Mouse (Mus musculus): ENCODE data around the gene Ttc12. TPM values are rescaled to one million over a fixed set of nuclear protein-coding genes. Genes with fewer than 3 reads are reported as not detected.

The Ttc12 gene
- polyA plus RNA-seq, 1 experiment, result 0.34 TPM

GRCm38 (mm10) chr9:49485250-49485891, 654 bp downstream of the Ttc12 start:
- WGBS, result 4% methylated on average over 21 of the region's 21 CpGs
- Histone ChIP-seq H3K27ac (ENCODE audit: insufficient read depth, low read depth, low read length) (no peak overlapping the region), H3K4me1 (ENCODE audit: control insufficient read depth, insufficient read depth, insufficient read length, low read length) (no peaks in the 10 kb centered on the region), H3K4me3 (ENCODE audit: low read depth, low read length) (peak overlapping the region; percentile 90), H3K36me3 (ENCODE audit: control insufficient read depth, insufficient read depth, low read length) (no peaks in the 10 kb centered on the region), H3K27me3 (ENCODE audit: control insufficient read depth, insufficient read depth, low read length) (no peaks in the 10 kb centered on the region)
- TF ChIP-seq CTCF (IDR thresholded peaks at IDR 0.05; ENCODE audit: extremely low read depth, insufficient read length, insufficient replicate concordance, low read depth, low read length) (peak; percentile 48; the same call in 1 of the 2 replicates), POLR2A (IDR thresholded peaks at IDR 0.05; ENCODE audit: low read depth, low read length) (no peak)

GRCm38 (mm10) chr9:49483316-49483715, 2.7 kb downstream of the Ttc12 start:
- Histone ChIP-seq H3K4me3 (ENCODE audit: low read depth, low read length) (no peak overlapping the region), H3K27ac (ENCODE audit: insufficient read depth, low read depth, low read length) (no peak overlapping the region), H3K27me3 (ENCODE audit: control insufficient read depth, insufficient read depth, low read length) (no peaks in the 10 kb centered on the region), H3K36me3 (ENCODE audit: control insufficient read depth, insufficient read depth, low read length) (no peaks in the 10 kb centered on the region), H3K4me1 (ENCODE audit: control insufficient read depth, insufficient read depth, insufficient read length, low read length) (no peaks in the 10 kb centered on the region)
- TF ChIP-seq POLR2A (IDR thresholded peaks at IDR 0.05; ENCODE audit: low read depth, low read length), result no peak
- TF ChIP-seq CTCF (IDR thresholded peaks at IDR 0.05; ENCODE audit: extremely low read depth, insufficient read length, insufficient replicate concordance, low read depth, low read length), result no peak
- WGBS, result 53% methylated on average over 10 of the region's 10 CpGs

GRCm38 (mm10) chr9:49472126-49472525, 13.9 kb downstream of the Ttc12 start:
- no peak overlapping the region for H3K27ac ChIP-seq (ENCODE audit: insufficient read depth, low read depth, low read length)
- no peaks in the 10 kb centered on the region for H3K27me3 ChIP-seq (ENCODE audit: control insufficient read depth, insufficient read depth, low read length)
- no peaks in the 10 kb centered on the region for H3K4me1 ChIP-seq (ENCODE audit: control insufficient read depth, insufficient read depth, insufficient read length, low read length)
- TF ChIP-seq CTCF (IDR thresholded peaks at IDR 0.05; ENCODE audit: extremely low read depth, insufficient read length, insufficient replicate concordance, low read depth, low read length), result no peak
- no peak for TF ChIP-seq POLR2A (IDR thresholded peaks at IDR 0.05; ENCODE audit: low read depth, low read length)
- no peak overlapping the region for H3K4me3 ChIP-seq (ENCODE audit: low read depth, low read length)
- no peaks in the 10 kb centered on the region for H3K36me3 ChIP-seq (ENCODE audit: control insufficient read depth, insufficient read depth, low read length)
- 71% methylated on average over 11 of the region's 11 CpGs for WGBS

- no peaks in the 10 kb centered on the region for H3K27me3 ChIP-seq (ENCODE audit: control insufficient read depth, insufficient read depth, low read length)
- 86% methylated on average over 6 of the region's 6 CpGs for WGBS
- no peak overlapping the region for H3K27ac ChIP-seq (ENCODE audit: insufficient read depth, low read depth, low read length)
- H3K4me3 ChIP-seq (ENCODE audit: low read depth, low read length), result no peak overlapping the region
- H3K4me1 ChIP-seq (ENCODE audit: control insufficient read depth, insufficient read depth, insufficient read length, low read length), result no peaks in the 10 kb centered on the region
- TF ChIP-seq POLR2A (IDR thresholded peaks at IDR 0.05; ENCODE audit: low read depth, low read length) (no peak), CTCF (IDR thresholded peaks at IDR 0.05; ENCODE audit: extremely low read depth, insufficient read length, insufficient replicate concordance, low read depth, low read length) (no peak)
- H3K36me3 ChIP-seq (ENCODE audit: control insufficient read depth, insufficient read depth, low read length), result no peaks in the 10 kb centered on the region
Measured at GRCm38 (mm10) chr9:49470946-49471345, 15.1 kb downstream of the Ttc12 start.

- H3K27me3 ChIP-seq (ENCODE audit: control insufficient read depth, insufficient read depth, low read length), result no peaks in the 10 kb centered on the region
- no peaks in the 10 kb centered on the region for H3K4me1 ChIP-seq (ENCODE audit: control insufficient read depth, insufficient read depth, insufficient read length, low read length)
- H3K36me3 ChIP-seq (ENCODE audit: control insufficient read depth, insufficient read depth, low read length), result no peaks in the 10 kb centered on the region
- H3K4me3 ChIP-seq (ENCODE audit: low read depth, low read length), result no peak overlapping the region
- 94% methylated on average over 19 of the region's 19 CpGs for WGBS
- no peak overlapping the region for H3K27ac ChIP-seq (ENCODE audit: insufficient read depth, low read depth, low read length)
- TF ChIP-seq POLR2A (IDR thresholded peaks at IDR 0.05; ENCODE audit: low read depth, low read length) (no peak), CTCF (IDR thresholded peaks at IDR 0.05; ENCODE audit: extremely low read depth, insufficient read length, insufficient replicate concordance, low read depth, low read length) (no peak)
Measured at GRCm38 (mm10) chr9:49470006-49470405, 16.0 kb downstream of the Ttc12 start.

GRCm38 (mm10) chr9:49456136-49456535, 29.9 kb downstream of the Ttc12 start:
- H3K36me3 ChIP-seq (ENCODE audit: control insufficient read depth, insufficient read depth, low read length), result no peaks in the 10 kb centered on the region

GRCm38 (mm10) chr9:49452396-49452795, 33.6 kb downstream of the Ttc12 start:
- H3K36me3 ChIP-seq (ENCODE audit: control insufficient read depth, insufficient read depth, low read length), result no peaks in the 10 kb centered on the region

More at GRCm38 (mm10) chr9:49456136-49456535, 29.9 kb downstream of the Ttc12 start:
- H3K4me3 ChIP-seq (ENCODE audit: low read depth, low read length), result no peak overlapping the region
- WGBS, result 80% methylated on average over 3 of the region's 3 CpGs
- H3K27me3 ChIP-seq (ENCODE audit: control insufficient read depth, insufficient read depth, low read length), result no peaks in the 10 kb centered on the region
- no peak overlapping the region for H3K27ac ChIP-seq (ENCODE audit: insufficient read depth, low read depth, low read length)
- no peak for TF ChIP-seq CTCF (IDR thresholded peaks at IDR 0.05; ENCODE audit: extremely low read depth, insufficient read length, insufficient replicate concordance, low read depth, low read length)
- TF ChIP-seq POLR2A (IDR thresholded peaks at IDR 0.05; ENCODE audit: low read depth, low read length), result no peak
- H3K4me1 ChIP-seq (ENCODE audit: control insufficient read depth, insufficient read depth, insufficient read length, low read length), result no peaks in the 10 kb centered on the region

More at GRCm38 (mm10) chr9:49452396-49452795, 33.6 kb downstream of the Ttc12 start:
- H3K4me1 ChIP-seq (ENCODE audit: control insufficient read depth, insufficient read depth, insufficient read length, low read length), result no peaks in the 10 kb centered on the region
- H3K27ac ChIP-seq (ENCODE audit: insufficient read depth, low read depth, low read length), result no peak overlapping the region
- H3K27me3 ChIP-seq (ENCODE audit: control insufficient read depth, insufficient read depth, low read length), result no peaks in the 10 kb centered on the region
- 90% methylated on average over 1 of the region's 1 CpGs for WGBS
- TF ChIP-seq CTCF (IDR thresholded peaks at IDR 0.05; ENCODE audit: extremely low read depth, insufficient read length, insufficient replicate concordance, low read depth, low read length) (no peak), POLR2A (IDR thresholded peaks at IDR 0.05; ENCODE audit: low read depth, low read length) (no peak)
- H3K4me3 ChIP-seq (ENCODE audit: low read depth, low read length), result no peak overlapping the region
